Mouse (Mus musculus): ENCODE measurements around the gene Olfr115.

Gene Olfr115

GRCm38 (mm10) chr17:37627009-37627408 is at the start of gene Olfr115, which contains the start of gene Olfr116:
Olfr115 (minus strand) TSS chr17:37627109.
Olfr116 (minus strand) TSS chr17:37627199.
- no peak for DNase-seq

DNA sequence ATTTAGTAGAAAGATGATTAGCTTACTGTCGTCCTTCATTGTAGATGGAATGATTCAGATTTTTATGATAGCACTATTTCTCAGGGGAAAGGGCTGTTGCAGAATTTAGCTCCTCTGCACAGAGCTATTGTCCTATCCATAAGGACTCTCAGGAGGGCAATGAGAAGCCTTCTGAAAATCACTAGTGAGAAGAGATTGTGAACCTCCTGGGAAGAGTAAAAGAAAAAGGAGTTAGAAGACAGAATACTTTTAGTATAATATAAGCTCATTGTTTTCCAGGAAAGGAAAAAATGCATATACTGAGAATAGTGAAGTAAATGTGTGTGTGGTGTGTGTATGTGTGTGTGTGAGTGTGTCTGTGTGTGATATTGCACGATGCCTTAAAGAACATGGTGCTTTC is 39.8 kb upstream of the Olfr115 start, which contains the start of gene Olfr118:
Gene Olfr118, plus strand, starts transcription at position 301 of the 400 bp plus-strand sequence.
- no peak for DNase-seq

- DNase-seq: no peak
Observed at GRCm38 (mm10) chr17:37663682-37664081, 36.8 kb upstream of the Olfr115 start, which contains the start of gene Olfr117. Olfr117 (minus strand) TSS chr17:37663782.

DNA sequence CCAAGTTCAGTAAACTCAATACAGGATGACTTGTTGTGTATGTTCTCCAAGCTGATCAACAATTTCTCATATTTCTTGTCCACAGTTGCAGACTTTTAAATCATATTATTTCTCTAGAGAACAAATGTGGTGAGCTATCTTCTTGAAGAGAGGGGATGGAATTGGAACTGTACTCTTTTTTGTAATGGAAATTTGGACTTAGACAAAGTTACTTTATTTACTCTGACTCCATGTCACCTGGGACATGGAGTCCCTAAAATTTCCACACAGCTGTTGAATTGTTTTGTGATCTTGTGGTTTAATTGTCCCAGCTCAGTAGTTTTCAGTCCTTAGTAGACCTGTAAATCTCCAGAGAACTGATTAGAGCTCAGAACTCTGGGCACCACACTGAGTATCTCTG is 34.3 kb downstream of the Olfr115 start, which contains the start of gene Olfr114:
Gene Olfr114, minus strand, starts transcription at position 101 of the 400 bp plus-strand sequence.
- no peak for DNase-seq

DNA sequence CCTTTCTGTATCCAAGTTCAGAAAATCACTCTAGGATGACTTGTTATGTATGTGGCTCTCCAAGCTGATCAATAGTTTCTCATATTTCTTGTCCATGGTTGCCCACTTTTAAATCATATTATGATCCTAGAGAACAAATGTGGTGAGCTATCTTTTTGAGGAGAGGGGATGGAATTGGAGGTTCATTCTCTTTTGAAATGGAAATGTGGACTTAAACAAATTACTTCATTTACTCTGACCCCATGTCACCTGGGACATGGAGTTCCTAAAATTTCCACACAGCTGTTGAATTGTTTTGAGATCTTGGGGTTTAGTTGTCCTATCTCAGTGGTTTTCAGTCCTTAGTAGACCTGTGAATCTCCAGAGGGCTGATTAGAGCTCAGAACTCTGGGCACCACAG is 49.3 kb downstream of the Olfr115 start, which contains the start of gene Olfr113:
Gene Olfr113, minus strand, starts transcription at position 101 of the 400 bp plus-strand sequence.
- no peak for DNase-seq

- DNase-seq: no peak
Observed at GRCm38 (mm10) chr17:37569351-37569750, 57.6 kb downstream of the Olfr115 start, which contains the start of gene Olfr112. Olfr112 (minus strand) TSS chr17:37569451.

Data from retina, postnatal 1 day (tissue).